Mouse (Mus musculus) liver, postnatal 0 days (tissue): ENCODE measurements at regions not wholly inside any gene's neighbourhood (a gene's known extent, or its start where the extent isn't known, plus 50 kb on each side); places are given as distances from the start of the nearest gene placed in this dataset.

ENCODE experiments used
- CTCF ChIP-seq: sonication (generic); IDR thresholded peaks from 2 replicates; pipeline ENCODE4 v1.5.1; 2016; ENCODE audit warnings: antibody characterized with exemption, low read depth
- EP300 ChIP-seq: IDR thresholded peaks from 2 replicates; pipeline ENCODE4 v1.6.1; 2016; ENCODE audit warnings: antibody characterized with exemption, low read depth, mild to moderate bottlenecking

GRCm38 (mm10) chr17:13659943-13660342, 100.4 kb upstream of the Afdn start:
- TF ChIP-seq CTCF (no peak), EP300 (no peak)
